8 mouse cellular contexts compared by ENCODE assay signal in the genomic region with DNA sequence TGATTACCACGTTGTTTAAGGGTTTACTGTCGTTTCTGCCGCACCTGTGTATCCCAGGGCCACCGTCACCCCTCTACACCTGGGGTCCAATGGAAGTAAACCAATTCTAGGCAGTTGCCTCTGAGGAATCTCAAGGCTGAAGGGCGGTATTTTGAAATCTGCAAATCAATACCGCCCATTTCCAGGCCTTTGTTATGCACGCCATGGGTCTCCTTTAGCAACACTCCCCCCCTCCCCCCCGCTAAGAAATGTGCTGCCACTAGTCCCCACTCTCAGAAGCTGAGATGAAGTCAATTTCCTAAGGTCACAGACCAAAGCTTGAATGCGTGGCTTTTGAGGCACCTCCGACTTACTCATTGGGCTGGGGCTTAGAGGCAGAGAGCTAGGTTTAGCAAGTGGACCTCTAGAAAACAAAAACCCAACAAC. TPM values are rescaled to one million over a fixed set of nuclear protein-coding genes. Genes with fewer than 3 reads are reported as not detected.
DNase-seq lines count a peak whose midpoint lies in the region; ATAC-seq and TF ChIP-seq lines count a peak whose summit lies in the region.

No protein-coding gene starts in this region.

- no peaks in the 10 kb centered on the region for H3K9me3 ChIP-seq in CH12.LX (replicated peaks; ENCODE audit: low read length)
- H3K9me3 ChIP-seq in forebrain, embryonic 11.5 days (ENCODE audit: control insufficient read depth, low read length) = no peaks in the 10 kb centered on the region
- H3K9me3 ChIP-seq in limb, embryonic 12.5 days = no peaks in the 10 kb centered on the region
- H3K9me3 ChIP-seq in midbrain, postnatal 0 days (ENCODE audit: low read length) = no peaks in the 10 kb centered on the region

- no peak for TF ChIP-seq POLR2A in CH12.LX (IDR thresholded peaks at IDR 0.05; ENCODE audit: low read depth, low read length)

- peak; percentile 55; the same call in 1 of the 2 replicates for ATAC-seq in forebrain, embryonic 11.5 days (replicated peaks; ENCODE audit: low FRiP score)
- ATAC-seq in limb, embryonic 12.5 days (ENCODE audit: insufficient number of reproducible peaks, insufficient read depth, low FRiP score, low TSS enrichment, low read depth) = peak; percentile 67; the same call in 1 of the 2 replicates
- ATAC-seq in midbrain, postnatal 0 days (ENCODE audit: low FRiP score) = peak; percentile 32; the same call in 1 of the 2 replicates

- intact Hi-C loops in gastrocnemius, adult 2 months (cut with DNase I) = no loop called here

- dilution Hi-C loops in CH12.LX (cut with MboI; ENCODE audit: extremely low pct_ligation_motif_present, extremely low pct_unique_long_range_greater_than_20kb, low sequenced_read_pairs) = no loop called here

- no peaks in the 10 kb centered on the region for H3K27me3 ChIP-seq in CH12.LX (replicated peaks)
- H3K27me3 ChIP-seq in forebrain, embryonic 11.5 days (ENCODE audit: control insufficient read depth, insufficient read depth, low read length) = no peaks in the 10 kb centered on the region
- H3K27me3 ChIP-seq in limb, embryonic 12.5 days = no peaks in the 10 kb centered on the region
- no peaks in the 10 kb centered on the region for H3K27me3 ChIP-seq in midbrain, postnatal 0 days (ENCODE audit: insufficient read depth, low read length)

- peaks cover 6 to 27% of the 10 kb centered on the region in 2 experiments for H3K36me3 ChIP-seq in CH12.LX (replicated peaks in 1 of 2; ENCODE audit: control insufficient read depth in 1 of 2, insufficient read depth in 1 of 2, low read length in 1 of 2)
- peaks cover 4% of the 10 kb centered on the region; the same call in 1 of the 2 replicates for H3K36me3 ChIP-seq in forebrain, embryonic 11.5 days (ENCODE audit: control insufficient read depth, insufficient read depth, low read length)
- H3K36me3 ChIP-seq in limb, embryonic 12.5 days = peaks cover 24% of the 10 kb centered on the region
- no peaks in the 10 kb centered on the region for H3K36me3 ChIP-seq in midbrain, postnatal 0 days (ENCODE audit: insufficient read depth, low read length)

- no peak for TF ChIP-seq RAD21 in CH12.LX (IDR thresholded peaks at IDR 0.05; ENCODE audit: low read depth, low read length)

- TF ChIP-seq CTCF in gastrocnemius, adult 2 months (IDR thresholded peaks at IDR 0.05) = no peak
- TF ChIP-seq CTCF in CH12.LX (conservative IDR thresholded peaks at IDR 0.05 in 1 of 2, IDR thresholded peaks at IDR 0.05 in 1 of 2; ENCODE audit: low read depth in 2 of 2, low read length in 2 of 2) = no peak
- no peak for TF ChIP-seq CTCF in midbrain, postnatal 0 days (IDR thresholded peaks at IDR 0.05)

- no peak for TF ChIP-seq EP300 in CH12.LX (IDR thresholded peaks at IDR 0.05; ENCODE audit: low read length)

- H3K4me2 ChIP-seq in CH12.LX (ENCODE audit: insufficient read depth, low read depth, poor library complexity, severe bottlenecking) = peak overlapping the region; percentile 77
- peak overlapping the region; percentile 70 for H3K4me2 ChIP-seq in forebrain, embryonic 11.5 days (ENCODE audit: low read depth, low read length, severe bottlenecking)
- peak overlapping the region; percentile 53 for H3K4me2 ChIP-seq in limb, embryonic 12.5 days
- peak overlapping the region; percentile 74 for H3K4me2 ChIP-seq in midbrain, postnatal 0 days (ENCODE audit: low read depth, low read length, poor library complexity, severe bottlenecking)

- in situ Hi-C loops in CH12.LX (cut with MboI; ENCODE audit: low pct_ligation_motif_present, low pct_unique_long_range_greater_than_20kb, low sequenced_read_pairs) = no loop called here

- peak overlapping the region; percentile 88 for H3K27ac ChIP-seq in gastrocnemius, adult 2 months
- no peak overlapping the region for H3K27ac ChIP-seq in CH12.LX (ENCODE audit: insufficient read depth, low read depth)
- peak overlapping the region; percentile 66; the same call in 1 of the 2 replicates for H3K27ac ChIP-seq in forebrain, embryonic 11.5 days (ENCODE audit: low read depth, low read length)
- peak overlapping the region; percentile 95 for H3K27ac ChIP-seq in limb, embryonic 12.5 days
- H3K27ac ChIP-seq in midbrain, postnatal 0 days (ENCODE audit: low read depth, low read length) = peak overlapping the region; percentile 55; the same call in 1 of the 2 replicates

- peak overlapping the region; percentile 99 for H3K4me3 ChIP-seq in gastrocnemius, adult 2 months
- H3K4me3 ChIP-seq in CH12.LX (replicated peaks in 1 of 3; ENCODE audit: low read depth in 2 of 3, low read length in 2 of 3, poor library complexity in 1 of 3) = peak overlapping the region; percentile 29 to 87 (median 38)
- H3K4me3 ChIP-seq in forebrain, embryonic 11.5 days (ENCODE audit: low read depth, low read length) = peak overlapping the region; percentile 98
- peak overlapping the region; percentile 96 for H3K4me3 ChIP-seq in limb, embryonic 12.5 days (replicated peaks)
- peak overlapping the region; percentile 88 for H3K4me3 ChIP-seq in midbrain, postnatal 0 days (ENCODE audit: low read depth, low read length)

- DNase-seq in gastrocnemius, adult 2 months = no peak
- no peak for DNase-seq in gastrocnemius, adult 8-10 months (ENCODE audit: low spot score in 2 of 2)
- DNase-seq in CH12.LX (ENCODE audit: extremely low read depth) = peak; percentile 16
- no peak for DNase-seq in forebrain, embryonic 11.5 days (ENCODE audit: low spot score)
- DNase-seq in midbrain, postnatal 0 days (ENCODE audit: low spot score) = no peak
- no peak for DNase-seq in urinary bladder, postnatal 10 days (ENCODE audit: low spot score)
- DNase-seq in c-Kit-positive CD71-positive TER-119-positive erythroid progenitor cells, embryonic 14.5 days (ENCODE audit: low spot score) = no peak

- H3K4me1 ChIP-seq in CH12.LX (ENCODE audit: control insufficient read depth in 1 of 2, insufficient read depth in 2 of 2) = peaks cover 0 to 18% of the 10 kb centered on the region in 2 experiments; a peak in 2 of 4 replicates
- H3K4me1 ChIP-seq in forebrain, embryonic 11.5 days (replicated peaks; ENCODE audit: control insufficient read depth, insufficient read depth, low read length) = 0 out of 2 replicates have a peak, but pooled peaks cover 8% of the 10 kb centered on the region
- H3K4me1 ChIP-seq in limb, embryonic 12.5 days (replicated peaks) = peaks cover 10% of the 10 kb centered on the region
- 0 out of 2 replicates have a peak, but pooled peaks cover 3% of the 10 kb centered on the region for H3K4me1 ChIP-seq in midbrain, postnatal 0 days (ENCODE audit: insufficient read depth, low read length)

- peak overlapping the region; percentile 31; the same call in 1 of the 2 replicates for H3K9ac ChIP-seq in CH12.LX (ENCODE audit: insufficient read depth, low read depth)
- peak overlapping the region; percentile 97 for H3K9ac ChIP-seq in forebrain, embryonic 11.5 days (ENCODE audit: low read length)
- H3K9ac ChIP-seq in limb, embryonic 12.5 days (replicated peaks) = peak overlapping the region; percentile 96
- peak overlapping the region; percentile 68; the same call in 1 of the 2 replicates for H3K9ac ChIP-seq in midbrain, postnatal 0 days (replicated peaks; ENCODE audit: low read length, poor library complexity, severe bottlenecking)

- under 1% methylated on average over 10 of the region's 10 CpGs for WGBS in forebrain, embryonic 11.5 days
- WGBS in limb, embryonic 12.5 days = 3% methylated on average over 10 of the region's 10 CpGs
- 3% methylated on average over 10 of the region's 10 CpGs for WGBS in midbrain, postnatal 0 days

- H3K79me2 ChIP-seq in CH12.LX (replicated peaks; ENCODE audit: control insufficient read depth, extremely low read depth, insufficient read depth, poor library complexity, severe bottlenecking) = peaks cover 28% of the 10 kb centered on the region

TF ChIP-seq in CH12.LX, 34 proteins besides CTCF, POLR2A, EP300 and RAD21 (continues in another document):
- TF ChIP-seq MAFK (IDR thresholded peaks at IDR 0.05; ENCODE audit: insufficient replicate concordance, low read length) (no peak), IRF4 (IDR thresholded peaks at IDR 0.05; ENCODE audit: low read depth, low read length) (no peak), ZKSCAN1 (IDR thresholded peaks at IDR 0.05; ENCODE audit: borderline replicate concordance, low read depth, low read length) (no peak), MAZ (IDR thresholded peaks at IDR 0.05; ENCODE audit: low read depth, low read length) (no peak), GABPA (IDR thresholded peaks at IDR 0.05; ENCODE audit: insufficient replicate concordance, low read depth, low read length) (no peak), MAX (IDR thresholded peaks at IDR 0.05; ENCODE audit: low read length) (no peak), CHD1 (IDR thresholded peaks at IDR 0.05; ENCODE audit: low read depth, low read length) (no peak), SIN3A (IDR thresholded peaks at IDR 0.05; ENCODE audit: low read length) (no peak), ELF1 (IDR thresholded peaks at IDR 0.05; ENCODE audit: low read depth, low read length) (no peak), JUND (conservative IDR thresholded peaks at IDR 0.05; ENCODE audit: low read depth, low read length) (no peak), TCF12 (IDR thresholded peaks at IDR 0.05; ENCODE audit: low read depth, low read length) (no peak), SMC3 (IDR thresholded peaks at IDR 0.05; ENCODE audit: low read depth, low read length) (no peak), KAT2A (IDR thresholded peaks at IDR 0.05; ENCODE audit: insufficient replicate concordance, low read length) (no peak)

RNA-seq across cellular contexts. Expression of a gene that starts 0.6 kb away (rescaled TPM):
- total RNA-seq in gastrocnemius, adult 2 months (2021) = 10 to 100 TPM; 10.5 to 11.4 TPM
- 10 to 100 TPM; 12.3 to 17.0 (median 13.6) TPM for total RNA-seq in gastrocnemius, adult 8-10 months (2022)
- total RNA-seq in CH12.LX (2012; rRNA removed) = 31.7 and 40.2 TPM in 2 replicates
- 57.7 and 66.2 TPM in 2 replicates for total RNA-seq in CH12.LX (2014; rRNA removed)
- polyA plus RNA-seq in CH12.LX (2012; ENCODE audit: insufficient read length, low read depth) = 31.9 and 33.8 TPM in 2 replicates
- polyA plus RNA-seq in forebrain, embryonic 11.5 days (2014; fragmentation: Nextera tagmentation; extraction: Ambion mirVana) = 55.7 and 63.2 TPM in 2 replicates
- 59.2 and 65.6 TPM in 2 replicates for polyA plus RNA-seq in limb, embryonic 12.5 days (2016; fragmentation: Nextera tagmentation; extraction: Ambion mirVana)
- 17.2 and 31.3 TPM in 2 replicates for total RNA-seq in midbrain, postnatal 0 days (2014; rRNA removed)
- 8.1 and 13.8 TPM in 2 replicates for polyA plus RNA-seq in midbrain, postnatal 0 days (2015; fragmentation: Nextera tagmentation; extraction: Ambion mirVana)

RNA-seq across cellular contexts. Expression of a gene that starts 34.3 kb away (rescaled TPM):
- total RNA-seq in gastrocnemius, adult 2 months (2021) = 1 to 10 TPM in 1 of 2 experiments, under 1 TPM in 1; 0.59 to 1.2 TPM
- under 1 TPM; 0.36 to 0.54 (median 0.46) TPM for total RNA-seq in gastrocnemius, adult 8-10 months (2022)
- total RNA-seq in CH12.LX (2012; rRNA removed) (0.38 and 0.59 TPM in 2 replicates), CH12.LX (2014; rRNA removed) (0.22 and 0.34 TPM in 2 replicates)
- polyA plus RNA-seq in CH12.LX (2012; ENCODE audit: insufficient read length, low read depth) = 0.13 and 0.19 TPM in 2 replicates
- 24.1 and 27.7 TPM in 2 replicates for polyA plus RNA-seq in forebrain, embryonic 11.5 days (2014; fragmentation: Nextera tagmentation; extraction: Ambion mirVana)
- polyA plus RNA-seq in limb, embryonic 12.5 days (2016; fragmentation: Nextera tagmentation; extraction: Ambion mirVana) = 50.9 and 54.6 TPM in 2 replicates
- total RNA-seq in midbrain, postnatal 0 days (2014; rRNA removed) = 1.6 and 2.0 TPM in 2 replicates
- 3.1 and 3.2 TPM in 2 replicates for polyA plus RNA-seq in midbrain, postnatal 0 days (2015; fragmentation: Nextera tagmentation; extraction: Ambion mirVana)

Comparison
In these comparisons a context has a peak if more than half of its experiments do, and no peak if none do; other contexts are left out.
1. H3K4me3 ChIP-seq: peak in every context shown above with its lines; median percentile 99 in gastrocnemius, adult 2 months; 98 in forebrain, embryonic 11.5 days; 96 in limb, embryonic 12.5 days; 88 in midbrain, postnatal 0 days; 38 in CH12.LX.
2. H3K9ac ChIP-seq: peak in every context shown above with its lines; median percentile 97 in forebrain, embryonic 11.5 days; 96 in limb, embryonic 12.5 days; 68 in midbrain, postnatal 0 days; 31 in CH12.LX.